Mouse (Mus musculus) C2C12 (cell line): Measurements from ENCODE around the gene Hnrnpul2.

Experiments
- CEBPB ChIP-seq: IDR thresholded peaks from one replicate; pipeline ENCODE4 v1.6.1; 2011; ENCODE audit warnings: low read depth, mild to moderate bottlenecking, control low read depth, moderate library complexity
- CTCF ChIP-seq: IDR thresholded peaks from one replicate; pipeline ENCODE4 v1.5.1; 2011; ENCODE audit not compliant: control insufficient read depth, insufficient read depth, insufficient read length
- MAX ChIP-seq: IDR thresholded peaks from one replicate; pipeline ENCODE4 v1.6.1; 2011; ENCODE audit warnings: mild to moderate bottlenecking, control low read depth
- MYOD1 ChIP-seq: IDR thresholded peaks from one replicate; pipeline ENCODE4 v1.6.1; 2011; ENCODE audit warnings: low read depth; ENCODE audit not compliant: control insufficient read depth, insufficient read length
- MYOG ChIP-seq: IDR thresholded peaks from one replicate; pipeline ENCODE4 v1.6.1; 2011; ENCODE audit not compliant: control insufficient read depth, insufficient read length; ENCODE audit errors: extremely low read depth
- USF1 ChIP-seq: IDR thresholded peaks from one replicate; pipeline ENCODE4 v1.6.1; 2011; ENCODE audit warnings: low read depth, mild to moderate bottlenecking, control low read depth, moderate library complexity

DNA sequence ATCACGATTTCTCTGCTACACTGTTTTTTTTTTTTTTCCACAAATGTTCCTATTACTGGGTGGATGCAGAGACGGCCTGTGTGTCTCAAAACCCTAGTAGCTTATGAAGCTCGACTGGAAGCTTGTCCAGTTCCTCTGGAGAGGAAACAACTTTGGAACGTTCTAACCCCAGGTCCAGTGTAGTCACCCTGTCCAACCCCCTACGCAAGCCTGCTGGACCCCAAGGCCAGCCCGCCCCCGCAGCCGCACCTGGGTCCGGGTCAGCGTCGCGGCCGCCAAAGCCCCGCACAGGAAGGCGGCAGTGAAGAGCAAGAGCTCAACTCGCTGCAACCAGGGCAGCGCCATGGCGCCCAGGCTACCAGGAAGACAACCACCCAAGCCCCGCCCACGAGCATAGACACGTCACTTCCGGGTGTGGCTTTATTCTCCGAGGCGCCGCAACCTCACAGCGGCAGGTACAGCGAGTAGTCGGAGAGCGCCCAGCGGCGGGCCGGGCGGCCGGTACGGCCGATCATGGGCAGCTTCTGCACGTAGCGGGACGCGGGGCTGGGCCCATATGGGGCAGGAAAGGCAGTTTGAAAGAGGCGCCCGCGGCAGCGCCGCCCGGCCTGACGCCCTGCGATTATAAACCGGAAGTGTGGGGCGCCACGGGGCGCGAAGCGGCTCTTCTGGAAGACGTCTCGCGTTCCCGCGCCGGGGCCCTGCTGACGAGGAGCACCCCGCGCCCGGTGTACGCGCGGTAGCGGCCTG, 45.5 kb upstream of the Hnrnpul2 start, which contains the start of gene Tmem179b:
- TF ChIP-seq CTCF, result no peak
- peak; percentile 15 for TF ChIP-seq MAX
- no peak for TF ChIP-seq USF1
- no peak for TF ChIP-seq MYOD1
- no peak for TF ChIP-seq MYOG
- TF ChIP-seq CEBPB, result no peak
